Mouse (Mus musculus) kidney, adult 2 months (tissue): Measurements from ENCODE around the gene Ep400.

ENCODE experiments used
- CTCF ChIP-seq: fragments of 200-500 bp; conservative IDR thresholded peaks from 2 replicates; pipeline ENCODE4 v1.5.1; 2011; ENCODE audit warnings: low read depth, mild to moderate bottlenecking, control low read depth, low read length, moderate library complexity, mixed read lengths; ENCODE audit not compliant: insufficient read depth, insufficient read length
- POLR2A ChIP-seq: fragments of 200-500 bp; IDR thresholded peaks from one replicate; pipeline ENCODE4 v1.6.1; 2011; ENCODE audit warnings: low read depth, low read length, control low read depth

DNA sequence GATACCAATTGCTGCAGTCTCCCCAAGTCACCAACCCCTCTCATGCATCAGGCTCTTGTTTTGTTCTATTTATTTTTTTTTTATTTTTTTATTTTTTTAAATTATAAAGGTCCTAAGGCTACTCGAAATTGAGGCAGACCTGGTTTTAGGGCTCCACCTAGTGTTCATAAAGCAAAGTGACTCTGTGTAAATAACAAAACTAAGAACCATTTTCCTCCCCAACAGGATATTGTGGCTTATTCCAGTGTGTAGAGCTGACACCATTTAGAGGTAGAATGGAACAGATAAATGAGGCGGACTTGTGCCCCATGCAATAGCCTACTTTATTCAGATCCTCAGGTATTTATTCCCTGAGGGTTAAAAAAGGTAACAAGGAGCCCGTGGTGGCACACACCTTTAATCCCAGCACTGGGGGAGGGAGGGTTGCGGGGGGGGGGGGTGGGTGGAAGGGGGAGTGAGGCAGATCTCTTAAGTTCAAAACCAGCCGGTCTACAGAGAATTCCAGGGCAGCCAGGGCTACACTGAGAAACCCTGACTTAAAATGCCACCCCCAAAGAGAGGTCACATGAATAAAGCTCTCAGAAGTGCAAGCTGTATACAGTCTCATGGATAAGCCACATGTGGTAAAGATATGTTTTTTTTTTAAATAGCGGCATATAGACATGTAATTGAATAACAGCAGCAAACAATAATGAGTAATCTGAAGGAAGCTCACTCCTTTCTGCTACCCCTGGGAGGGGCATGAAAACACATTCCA is 134.4 kb downstream of the Ep400 start:
- TF ChIP-seq CTCF = 0 out of 2 replicates have a peak, but pooled peaks have one; percentile 25
- TF ChIP-seq POLR2A = no peak
